Mouse (Mus musculus) bone marrow macrophage, adult 2 months (primary cell): Measurements from ENCODE around the gene Dnaaf5. TPM values are rescaled to one million over a fixed set of nuclear protein-coding genes. Genes with fewer than 3 reads are reported as not detected.

Experiments
- H3K27ac ChIP-seq: 2 replicates; pipeline ENCODE4 v1.5.1; 2012; ENCODE audit warnings: low read depth, low read length; ENCODE audit not compliant: insufficient read depth
- H3K4me1 ChIP-seq: 2 replicates; pipeline ENCODE4 v1.6.1; 2012; ENCODE audit warnings: low read length; ENCODE audit not compliant: control insufficient read depth, insufficient read depth
- H3K4me3 ChIP-seq: 2 replicates; pipeline ENCODE4 v1.5.1; 2012; ENCODE audit warnings: mild to moderate bottlenecking, low read length, moderate library complexity; ENCODE audit not compliant: insufficient read depth
- CTCF ChIP-seq: IDR thresholded peaks from 2 replicates; pipeline ENCODE4 v1.5.1; 2012; ENCODE audit warnings: low read depth, mild to moderate bottlenecking, low read length, moderate library complexity
- POLR2A ChIP-seq: IDR thresholded peaks from 2 replicates; pipeline ENCODE4 v1.6.1; 2012; ENCODE audit warnings: mild to moderate bottlenecking, low read depth, low read length, borderline replicate concordance
- polyA plus RNA-seq: library from polyadenylated mRNA; stranded (reverse); fragments of >200 nt; gene quantifications from 2 replicates; pipeline ENCODE4 v1.2.4, GENCODE M21; 2012; ENCODE audit not compliant: missing spikeins, insufficient read depth, insufficient read length

Dnaaf5 gene
- polyA plus RNA-seq, 1 experiment, result 7.5 TPM

DNA sequence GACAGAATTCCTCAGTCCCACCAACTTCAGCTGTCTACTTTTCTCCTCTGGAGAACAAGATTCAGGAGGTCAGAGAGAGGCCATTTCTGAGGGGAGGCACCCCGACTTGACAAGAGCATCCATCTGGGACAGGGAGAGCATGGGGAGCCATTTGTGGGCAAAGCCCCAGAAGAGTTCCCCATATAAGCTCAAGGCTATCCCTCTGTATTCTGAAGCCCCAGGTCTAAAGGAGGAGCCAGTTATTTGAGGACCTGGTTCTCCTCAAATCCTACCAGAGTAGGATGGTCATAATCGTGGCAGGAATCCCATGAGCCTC is 31.1 kb upstream of the Dnaaf5 start:
- Histone ChIP-seq H3K27ac (no peak overlapping the region), H3K4me3 (no peak overlapping the region), H3K4me1 (0 out of 2 replicates have a peak, but pooled peaks cover 2% of the 10 kb centered on the region)
- TF ChIP-seq POLR2A (no peak), CTCF (no peak)

DNA sequence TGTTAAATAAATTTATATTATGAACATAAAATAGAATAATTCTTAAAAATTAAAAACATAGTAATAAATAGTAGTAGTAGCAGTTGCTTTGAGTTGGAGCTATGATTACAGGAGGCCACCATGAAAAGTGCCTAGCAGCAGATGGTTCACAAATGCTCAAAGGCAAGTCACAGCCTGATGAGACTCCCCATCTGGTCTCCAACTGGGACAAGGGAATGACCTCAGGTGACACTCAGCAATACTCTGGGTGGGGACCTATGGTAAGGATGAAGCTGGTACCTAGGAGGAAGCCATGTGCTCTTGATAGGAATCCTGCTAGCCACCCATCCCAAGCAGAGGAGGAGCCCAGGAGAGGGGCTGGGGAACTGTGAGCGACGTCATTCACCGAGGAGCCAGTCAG is 24.3 kb upstream of the Dnaaf5 start:
- Histone ChIP-seq H3K4me3 (no peak overlapping the region), H3K4me1 (no peaks in the 10 kb centered on the region), H3K27ac (no peak overlapping the region)
- TF ChIP-seq POLR2A, result no peak
- TF ChIP-seq CTCF, result no peak

DNA sequence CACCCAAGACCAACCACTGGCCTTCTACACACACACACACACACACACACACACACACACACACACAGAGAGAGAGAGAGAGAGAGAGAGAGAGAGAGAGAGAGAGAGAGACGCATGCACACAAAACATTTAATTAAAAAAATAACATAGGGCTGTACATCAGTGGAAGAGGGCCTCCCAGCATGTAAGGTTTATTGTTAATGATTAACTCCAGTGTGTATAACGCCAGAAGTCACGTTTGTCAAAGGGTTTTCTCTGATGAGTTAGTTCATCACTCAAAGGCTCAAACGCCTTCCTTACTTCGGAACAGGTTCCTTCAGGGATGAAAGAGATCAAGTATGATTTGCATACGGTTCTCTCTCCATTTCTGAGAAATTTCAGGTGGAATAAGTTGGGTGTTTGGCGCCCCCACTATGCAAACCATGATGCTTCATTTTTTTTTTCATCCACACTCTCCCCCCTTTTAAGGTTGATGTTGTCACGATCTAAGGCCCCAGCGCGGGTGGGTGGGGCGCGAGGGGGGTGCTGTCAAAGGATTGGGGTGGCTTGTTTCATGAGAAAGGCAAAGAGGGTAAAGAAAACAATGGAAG is 21.5 kb upstream of the Dnaaf5 start:
- TF ChIP-seq CTCF, result no peak
- TF ChIP-seq POLR2A, result no peak
- Histone ChIP-seq H3K4me1 (no peaks in the 10 kb centered on the region), H3K4me3 (no peak overlapping the region), H3K27ac (no peak overlapping the region)

DNA sequence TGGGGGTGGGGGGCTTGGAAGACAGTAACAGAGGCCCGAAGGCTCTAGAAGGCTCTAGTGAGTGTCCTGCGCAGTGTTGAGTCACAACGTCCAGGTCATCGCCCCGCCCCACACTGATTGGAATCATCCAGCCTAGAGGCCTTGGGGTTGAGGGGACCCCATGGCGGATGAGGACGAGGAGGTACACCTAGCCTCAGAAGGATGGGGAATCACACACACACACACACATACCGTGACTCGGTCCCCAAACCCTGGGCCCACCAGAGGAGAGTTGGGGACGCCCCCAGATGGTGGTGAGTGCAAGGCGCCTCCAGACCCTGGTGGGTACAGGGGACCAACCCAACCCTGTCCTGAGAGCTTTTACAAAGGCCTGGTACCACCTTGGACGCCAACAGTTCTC is 20.9 kb upstream of the Dnaaf5 start:
- no peak for TF ChIP-seq CTCF
- TF ChIP-seq POLR2A, result no peak
- no peak overlapping the region for H3K4me3 ChIP-seq
- no peaks in the 10 kb centered on the region for H3K4me1 ChIP-seq
- H3K27ac ChIP-seq, result no peak overlapping the region

DNA sequence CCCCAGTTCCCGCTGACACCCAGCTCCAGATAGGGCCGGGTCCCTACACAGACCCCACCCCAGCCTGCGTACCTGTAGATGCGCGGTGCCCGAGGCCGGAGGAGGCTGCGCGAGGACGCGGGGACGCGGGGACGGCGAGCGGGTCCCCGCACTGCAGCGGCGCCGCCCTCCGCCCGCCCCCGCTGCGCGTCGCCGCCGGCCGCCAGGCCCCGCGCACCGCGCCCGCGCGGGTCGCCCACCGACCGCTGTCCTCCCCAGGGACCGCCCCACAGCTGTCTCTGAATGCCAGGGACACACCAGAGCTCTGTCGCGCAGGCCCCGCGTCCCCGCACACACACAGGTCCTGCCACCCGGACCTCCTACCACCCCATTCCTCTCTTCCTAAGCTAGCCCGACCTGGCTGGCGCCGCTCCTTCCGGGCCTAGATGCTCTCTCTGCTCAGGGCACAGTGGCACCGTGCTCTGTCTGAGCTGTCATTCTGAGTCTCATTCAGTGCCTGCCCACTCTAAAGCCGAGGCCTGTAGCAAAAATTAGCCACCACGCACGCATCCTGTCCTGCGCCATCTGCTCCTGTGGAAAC is 20.4 kb upstream of the Dnaaf5 start:
- H3K4me1 ChIP-seq, result no peaks in the 10 kb centered on the region
- H3K4me3 ChIP-seq, result peak overlapping the region; percentile 26; the same call in 1 of the 2 replicates
- TF ChIP-seq CTCF (no peak), POLR2A (no peak)
- H3K27ac ChIP-seq, result no peak overlapping the region

DNA sequence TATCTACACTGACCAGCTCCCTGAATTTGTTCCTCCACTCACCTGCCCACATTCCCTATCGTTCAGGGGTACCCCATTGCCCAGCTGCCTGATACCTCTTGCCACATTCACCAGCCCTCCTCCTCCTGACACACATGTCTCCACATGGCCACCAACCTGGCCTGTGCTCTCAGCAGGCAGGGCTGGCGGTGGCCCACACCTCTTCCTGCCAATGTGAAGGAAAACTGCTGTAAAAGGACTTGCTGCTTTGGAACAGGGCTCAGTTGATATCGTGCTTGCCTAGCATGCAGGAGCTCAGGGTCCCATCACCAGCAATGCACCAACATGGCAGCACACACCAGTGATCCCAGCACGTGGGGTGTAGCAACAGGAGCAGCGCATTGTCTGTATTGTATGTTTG is 19.7 kb upstream of the Dnaaf5 start:
- TF ChIP-seq POLR2A, result no peak
- no peak for TF ChIP-seq CTCF
- Histone ChIP-seq H3K4me3 (no peak overlapping the region), H3K4me1 (no peaks in the 10 kb centered on the region), H3K27ac (no peak overlapping the region)

DNA sequence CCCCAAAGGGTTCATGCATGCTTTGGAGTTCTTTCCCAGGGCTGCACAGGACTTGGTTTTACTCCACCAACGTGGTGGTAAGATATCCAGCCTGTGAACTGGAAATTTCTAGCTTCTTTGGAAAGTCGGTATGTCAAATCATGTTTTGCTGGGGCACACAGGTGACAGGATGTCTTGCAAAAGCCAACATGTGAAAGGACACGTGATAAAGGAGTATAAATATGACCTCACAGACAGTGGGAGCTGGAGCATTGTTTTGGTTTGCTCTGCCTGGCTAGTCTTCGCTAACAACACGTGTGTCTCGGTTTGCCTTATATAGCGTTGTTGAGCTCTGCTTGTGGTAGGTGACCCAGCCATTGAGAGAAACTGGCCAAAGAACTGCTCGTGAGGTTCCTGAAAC is 15.5 kb upstream of the Dnaaf5 start:
- Histone ChIP-seq H3K4me1 (no peaks in the 10 kb centered on the region), H3K27ac (no peak overlapping the region), H3K4me3 (no peak overlapping the region)
- TF ChIP-seq POLR2A (no peak), CTCF (no peak)

DNA sequence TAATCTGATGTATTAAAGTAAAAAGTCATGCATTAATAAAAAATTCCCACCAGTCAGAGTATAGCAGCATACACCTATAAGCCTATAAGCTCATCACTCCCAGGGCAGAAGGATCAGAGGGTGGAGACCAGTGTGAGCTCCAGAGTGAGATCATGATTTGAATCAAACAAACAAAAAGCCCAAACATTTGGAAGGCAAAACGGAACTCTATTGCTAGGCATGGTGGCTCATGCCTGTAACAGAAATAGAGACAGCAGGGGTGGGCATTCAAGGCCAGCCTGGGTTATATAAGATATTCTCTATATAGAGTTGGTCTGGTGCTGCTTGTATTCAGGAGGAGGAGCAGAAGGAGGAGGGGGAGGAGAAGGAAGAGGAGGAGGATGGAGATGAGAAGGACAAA is 13.7 kb upstream of the Dnaaf5 start:
- H3K27ac ChIP-seq, result no peak overlapping the region
- H3K4me3 ChIP-seq, result no peak overlapping the region
- no peak for TF ChIP-seq CTCF
- TF ChIP-seq POLR2A, result no peak
- peaks cover 8% of the 10 kb centered on the region for H3K4me1 ChIP-seq

DNA sequence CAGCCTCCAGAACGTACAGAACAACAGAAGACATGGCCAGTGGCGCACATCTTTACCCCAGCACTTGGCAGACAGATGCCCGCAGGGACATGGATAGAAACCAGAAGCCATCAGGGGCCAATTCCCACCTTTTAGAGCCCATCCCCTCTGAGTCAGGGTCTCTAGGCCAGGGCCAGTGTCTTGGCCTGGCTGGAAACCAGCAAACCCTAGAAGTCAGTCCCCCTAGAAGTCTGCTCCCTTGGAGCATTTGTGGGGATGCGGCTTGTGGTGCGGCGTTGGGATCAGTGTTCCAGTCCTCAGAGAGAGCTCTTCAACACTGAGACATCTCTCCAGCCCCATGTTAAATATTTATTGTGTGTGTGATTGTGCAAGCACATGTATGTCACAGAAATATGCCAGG is 12.8 kb upstream of the Dnaaf5 start:
- Histone ChIP-seq H3K4me3 (no peak overlapping the region), H3K4me1 (peaks cover 8% of the 10 kb centered on the region), H3K27ac (no peak overlapping the region)
- no peak for TF ChIP-seq POLR2A
- TF ChIP-seq CTCF, result no peak

DNA sequence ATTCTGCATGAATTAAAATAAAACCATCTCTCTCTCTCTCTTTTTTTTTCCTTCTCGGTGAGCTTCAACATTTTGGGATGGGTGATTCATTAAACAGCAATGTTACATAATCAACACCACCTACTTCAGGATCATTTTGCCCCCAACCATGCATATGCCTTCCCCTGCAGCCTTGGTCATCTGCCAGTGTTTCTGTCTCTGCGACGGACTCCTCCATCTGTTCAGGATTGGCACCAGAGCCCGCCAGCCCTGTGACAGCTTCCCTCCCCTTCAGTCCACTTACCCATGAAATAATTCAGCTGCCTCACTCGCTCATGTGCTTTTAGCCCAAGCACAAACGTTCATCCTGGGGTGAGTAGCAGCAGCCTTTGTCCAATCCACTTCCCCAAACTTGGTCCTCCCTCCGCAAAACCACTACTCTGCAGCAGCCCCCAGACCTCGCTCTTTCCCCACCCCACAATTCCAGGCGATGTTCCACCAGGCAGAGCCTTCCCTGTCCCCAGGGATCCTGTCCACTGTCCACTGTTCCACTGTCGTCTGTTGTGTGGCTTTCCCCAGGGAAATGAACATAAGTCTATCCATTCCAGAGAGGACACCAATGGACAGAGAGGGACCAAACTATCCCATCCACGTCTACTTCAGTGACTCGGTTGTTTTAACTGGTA is 11.6 kb upstream of the Dnaaf5 start:
- TF ChIP-seq CTCF (no peak), POLR2A (no peak)

More for the DNA sequence above, 11.6 kb upstream of the Dnaaf5 start:
- H3K4me3 ChIP-seq, result no peak overlapping the region
- peaks cover 8% of the 10 kb centered on the region for H3K4me1 ChIP-seq
- no peak overlapping the region for H3K27ac ChIP-seq
